Mouse (Mus musculus) gastrocnemius, postnatal 10 days (tissue): ENCODE data around the gene Fzr1. TPM values are rescaled to one million over a fixed set of nuclear protein-coding genes. Genes with fewer than 3 reads are reported as not detected.

Source experiments
- DNase-seq: peaks from one replicate; pipeline ENCODE4 v3.0.0; 2021; ENCODE audit warnings: mixed read lengths
- total RNA-seq, 2 experiments: library from RNA; stranded (reverse); gene quantifications; 2 replicates each; pipeline ENCODE4 v1.2.3; 2021

Gene Fzr1
- total RNA-seq, 2 experiments from 2014 or later = 17.6 to 24.1 TPM

GRCm38 (mm10) chr10:81416581-81417226 lies 38.4 kb upstream of the Fzr1 start:
- DNase-seq = peak; percentile 94

- peak; percentile 78 for DNase-seq
Observed at GRCm38 (mm10) chr10:81415549-81416310, 37.4 kb upstream of the Fzr1 start.

- DNase-seq = no peak
Observed at GRCm38 (mm10) chr10:81415146-81415545, 36.8 kb upstream of the Fzr1 start.

- peak; percentile 57 for DNase-seq
Observed at GRCm38 (mm10) chr10:81414682-81415081, 36.4 kb upstream of the Fzr1 start.

- peak; percentile 93 for DNase-seq
Observed at GRCm38 (mm10) chr10:81413310-81414261, 35.3 kb upstream of the Fzr1 start.

- peak; percentile 34 for DNase-seq
Observed at GRCm38 (mm10) chr10:81412586-81413309, 34.4 kb upstream of the Fzr1 start.

- DNase-seq = peak; percentile 94
Observed at GRCm38 (mm10) chr10:81411471-81412400, 33.4 kb upstream of the Fzr1 start.

GRCm38 (mm10) chr10:81410981-81411380 lies 32.7 kb upstream of the Fzr1 start:
- DNase-seq = peak; percentile 34

GRCm38 (mm10) chr10:81410350-81410749 lies 32.0 kb upstream of the Fzr1 start:
- no peak for DNase-seq

- no peak for DNase-seq
Observed at GRCm38 (mm10) chr10:81409330-81409729, 31.0 kb upstream of the Fzr1 start.

- DNase-seq = peak; percentile 88
Observed at GRCm38 (mm10) chr10:81408871-81409291, 30.6 kb upstream of the Fzr1 start.

- no peak for DNase-seq
Observed at GRCm38 (mm10) chr10:81408424-81408729, 30.1 kb upstream of the Fzr1 start.

GRCm38 (mm10) chr10:81407539-81408423 lies 29.5 kb upstream of the Fzr1 start:
- no peak for DNase-seq

- no peak for DNase-seq
Observed at GRCm38 (mm10) chr10:81406504-81407440, 28.5 kb upstream of the Fzr1 start.

- DNase-seq = no peak
Observed at GRCm38 (mm10) chr10:81405588-81406201, 27.4 kb upstream of the Fzr1 start.

- no peak for DNase-seq
Observed at GRCm38 (mm10) chr10:81404720-81405119, 26.4 kb upstream of the Fzr1 start.

GRCm38 (mm10) chr10:81404082-81404481 lies 25.8 kb upstream of the Fzr1 start:
- DNase-seq = no peak

GRCm38 (mm10) chr10:81403511-81403910 lies 25.2 kb upstream of the Fzr1 start:
- no peak for DNase-seq
